Mouse (Mus musculus) layer of hippocampus, adult 18-20 months (tissue): Measurements from ENCODE around the gene Mettl24. TPM values are rescaled to one million over a fixed set of nuclear protein-coding genes. Genes with fewer than 3 reads are reported as not detected.
A peak's percentile ranks its signal among the peaks of the same experiment; 100 is the strongest.

Experiments used
- DNase-seq, 2 experiments: peaks; one replicate each; pipeline ENCODE4 v3.0.0; 2022; ENCODE audit warnings: low spot score in 2 of 2
- total RNA-seq, 2 experiments: library from RNA; stranded (reverse); gene quantifications; 2 replicates each; pipeline ENCODE4 v1.2.3; 2021

Gene Mettl24
- total RNA-seq, 2 experiments from 2014 or later, result 2.9 to 3.9 TPM

- no peak for DNase-seq
Measured at GRCm38 (mm10) chr10:40683868-40684253, 779 bp downstream of the Mettl24 start.

GRCm38 (mm10) chr10:40684326-40684725, 1.2 kb downstream of the Mettl24 start:
- DNase-seq, result peak; percentile 30 to 71

GRCm38 (mm10) chr10:40685641-40686040, 2.6 kb downstream of the Mettl24 start:
- no peak for DNase-seq

- peak in 1 of 2 experiments; percentile 39 for DNase-seq
Measured at GRCm38 (mm10) chr10:40686976-40687375, 3.9 kb downstream of the Mettl24 start.

GRCm38 (mm10) chr10:40687407-40687806, 4.3 kb downstream of the Mettl24 start:
- peak in 1 of 2 experiments; percentile 43 for DNase-seq

GRCm38 (mm10) chr10:40688266-40688665, 5.2 kb downstream of the Mettl24 start:
- peak; percentile 83 to 93 for DNase-seq

- no peak for DNase-seq
Measured at GRCm38 (mm10) chr10:40688873-40689272, 5.8 kb downstream of the Mettl24 start.

GRCm38 (mm10) chr10:40698652-40699051, 15.6 kb downstream of the Mettl24 start:
- DNase-seq, result no peak

- no peak for DNase-seq
Measured at GRCm38 (mm10) chr10:40711127-40711526, 28.0 kb downstream of the Mettl24 start.

- DNase-seq, result no peak
Measured at GRCm38 (mm10) chr10:40713018-40713608, 30.0 kb downstream of the Mettl24 start.

GRCm38 (mm10) chr10:40713829-40714228, 30.7 kb downstream of the Mettl24 start:
- no peak for DNase-seq

- no peak for DNase-seq
Measured at GRCm38 (mm10) chr10:40715151-40715550, 32.1 kb downstream of the Mettl24 start.

GRCm38 (mm10) chr10:40716296-40716695, 33.2 kb downstream of the Mettl24 start:
- no peak for DNase-seq

GRCm38 (mm10) chr10:40716713-40717112, 33.6 kb downstream of the Mettl24 start:
- peak in 1 of 2 experiments; percentile 77 for DNase-seq

- DNase-seq, result no peak
Measured at GRCm38 (mm10) chr10:40718362-40718761, 35.3 kb downstream of the Mettl24 start.

GRCm38 (mm10) chr10:40719062-40719461, 36.0 kb downstream of the Mettl24 start:
- DNase-seq, result no peak

- no peak for DNase-seq
Measured at GRCm38 (mm10) chr10:40720883-40721282, 37.8 kb downstream of the Mettl24 start.

- DNase-seq, result no peak
Measured at GRCm38 (mm10) chr10:40724342-40724741, 41.3 kb downstream of the Mettl24 start.

GRCm38 (mm10) chr10:40725066-40725465, 42.0 kb downstream of the Mettl24 start:
- DNase-seq, result no peak

GRCm38 (mm10) chr10:40725471-40725870, 42.4 kb downstream of the Mettl24 start:
- DNase-seq, result no peak

GRCm38 (mm10) chr10:40726288-40726902, 43.3 kb downstream of the Mettl24 start:
- DNase-seq, result no peak

GRCm38 (mm10) chr10:40726989-40727388, 43.9 kb downstream of the Mettl24 start:
- DNase-seq, result no peak

- no peak for DNase-seq
Measured at GRCm38 (mm10) chr10:40730200-40730599, 47.1 kb downstream of the Mettl24 start.
